Mouse (Mus musculus) c-Kit-positive CD71-negative TER-119-negative erythroid progenitor cells, embryonic 14.5 days (primary cell): ENCODE measurements around the gene Flnc.
A peak's percentile ranks its signal among the peaks of the same experiment; 100 is the strongest.
"Not testable (repeated sequence)": the region's sequence is repeated elsewhere in the genome, so short reads cannot be mapped to it uniquely, and the experiment has no call there.

Source experiments
- DNase-seq: peaks from one replicate; pipeline ENCODE4 v3.0.0-alpha.2; 2013; ENCODE audit warnings: low read depth

The Flnc gene

GRCm38 (mm10) chr6:29433038-29433803 lies at the start of gene Flnc:
Gene Flnc (plus strand): TSS chr6:29433256.
- DNase-seq, result no peak

DNA sequence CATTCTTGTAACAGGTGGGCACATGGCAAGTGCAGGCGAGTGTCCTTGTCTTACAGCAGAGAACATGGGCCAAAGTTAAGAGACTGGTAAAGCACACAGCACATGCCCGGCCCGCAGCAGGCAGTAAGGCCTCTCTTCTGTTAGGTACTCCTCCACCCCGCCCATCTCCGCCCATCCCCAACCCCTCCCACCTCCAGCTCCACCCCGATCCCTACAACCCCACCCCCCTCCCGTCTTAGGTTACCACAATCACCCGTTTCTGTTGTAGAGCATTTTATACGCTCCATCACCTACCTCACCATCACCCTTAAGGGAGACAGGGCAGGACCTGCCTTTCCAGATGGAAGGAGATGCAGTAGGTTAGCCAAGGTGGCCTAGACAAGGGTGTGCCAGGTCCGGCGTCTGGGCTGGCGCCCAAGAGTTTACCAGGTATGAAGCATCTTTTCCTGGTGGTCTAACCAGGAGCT lies 45.0 kb upstream of the Flnc start, which contains the start of gene Opn1sw:
Gene Opn1sw, minus strand, starts transcription at position 417 of the 467 bp plus-strand sequence.
- DNase-seq, result no peak

DNA sequence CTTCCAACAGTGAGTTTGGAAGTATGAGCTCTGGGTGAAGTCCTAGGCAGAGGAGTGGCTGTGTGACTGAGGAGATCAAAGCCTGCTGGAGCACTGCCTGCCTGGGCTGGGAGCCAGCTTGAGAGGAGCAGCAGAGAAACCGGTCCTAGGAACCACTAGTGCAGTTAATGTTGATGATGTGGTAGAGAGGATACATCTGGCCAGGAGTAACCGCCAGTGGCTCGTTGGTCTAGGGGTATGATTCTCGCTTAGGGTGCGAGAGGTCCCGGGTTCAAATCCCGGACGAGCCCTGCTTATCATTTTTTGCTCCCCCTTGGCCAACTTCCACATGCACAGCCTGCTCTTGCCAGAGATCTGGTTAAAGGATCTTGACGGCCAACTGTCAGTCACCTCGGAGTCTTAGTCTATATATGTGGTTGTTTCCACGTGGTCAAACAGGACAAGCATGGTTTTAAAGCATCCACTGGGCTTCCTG lies 44.4 kb upstream of the Flnc start:
- peak; percentile 37 for DNase-seq

GRCm38 (mm10) chr6:29389425-29389824 lies 43.6 kb upstream of the Flnc start:
- no peak for DNase-seq

- not testable (repeated sequence) for DNase-seq
Measured at GRCm38 (mm10) chr6:29390500-29390899, 42.6 kb upstream of the Flnc start.

DNA sequence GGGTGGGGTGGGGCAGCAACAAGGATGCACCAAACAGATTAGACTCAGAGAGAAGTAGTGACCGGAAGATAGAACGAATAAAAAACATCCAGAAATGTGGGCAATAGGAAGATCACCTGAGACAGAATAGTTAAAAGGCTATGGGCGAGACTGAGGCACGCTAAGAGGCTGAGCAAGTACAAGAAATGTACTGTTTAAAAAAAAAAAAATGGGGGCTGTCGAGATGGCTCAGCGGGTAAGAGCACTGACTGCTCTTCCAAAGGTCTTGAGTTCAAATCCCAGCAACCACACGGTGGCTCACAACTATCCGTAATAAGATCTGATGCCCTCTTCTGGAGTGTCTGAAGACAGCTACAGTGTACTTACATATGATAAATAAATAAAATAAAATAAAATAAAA lies 41.8 kb upstream of the Flnc start:
- not testable (repeated sequence) for DNase-seq

DNA sequence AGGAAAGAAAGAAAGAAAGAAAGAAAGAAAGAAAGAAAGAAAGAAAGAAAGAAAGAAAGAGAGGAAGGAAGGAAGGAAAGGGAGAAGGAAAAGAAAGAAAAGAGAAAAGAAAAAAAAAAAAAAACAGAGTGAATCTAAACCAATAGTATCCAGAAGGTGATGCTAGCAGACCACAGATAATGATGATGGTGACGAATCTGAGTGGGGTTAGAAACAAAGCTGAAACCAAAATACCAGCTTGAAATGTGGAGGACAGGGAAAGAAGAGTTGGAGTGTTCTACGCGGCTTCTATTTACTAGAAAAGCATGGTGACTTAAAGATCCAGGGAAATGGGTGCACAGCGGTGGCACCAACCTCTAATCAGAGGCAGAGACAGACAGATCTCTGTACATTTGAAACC lies 41.3 kb upstream of the Flnc start:
- no peak for DNase-seq

GRCm38 (mm10) chr6:29394286-29394685 lies 38.8 kb upstream of the Flnc start:
- DNase-seq, result no peak

DNA sequence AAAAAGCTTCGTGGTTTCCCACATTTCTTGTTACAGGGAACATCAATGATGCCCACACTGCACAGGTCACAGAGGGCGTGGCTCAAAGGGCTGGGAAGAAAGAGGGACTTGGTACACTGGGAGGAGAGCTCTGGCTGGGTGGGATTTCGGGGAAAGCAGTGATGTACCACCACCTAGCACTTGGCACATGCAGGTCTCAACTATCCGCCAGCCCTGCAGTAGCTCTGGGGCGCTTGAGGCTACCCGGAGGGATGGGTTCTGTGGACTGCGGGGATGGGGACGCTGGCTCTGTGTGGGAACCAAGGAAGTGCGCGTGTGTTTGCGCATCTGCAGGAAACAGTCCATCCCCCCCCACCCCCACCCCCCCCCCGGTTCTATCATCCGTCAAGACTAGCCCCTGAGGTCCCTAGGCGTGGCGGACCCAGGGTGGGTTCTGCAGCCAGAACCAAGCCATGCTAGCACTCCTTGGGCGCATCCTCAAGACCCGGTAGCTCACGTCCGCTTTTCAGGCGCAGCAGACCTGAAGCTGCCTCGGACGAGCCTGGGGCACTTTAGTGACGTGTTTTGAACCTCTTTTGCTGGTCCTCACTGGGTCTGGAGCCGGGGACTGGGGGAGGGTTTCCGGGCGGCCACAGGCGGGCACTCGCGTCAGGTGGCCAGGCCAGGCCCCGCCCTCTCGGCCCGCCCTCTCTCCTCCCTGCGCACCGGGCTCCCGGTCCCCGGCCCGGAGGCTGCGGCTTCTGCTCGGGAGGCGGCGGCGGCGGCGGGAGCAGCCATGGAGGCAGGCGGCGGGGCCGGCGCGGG lies 36.9 kb upstream of the Flnc start, which contains the start of gene Ccdc136:
Gene Ccdc136, plus strand, starts transcription at position 400 of the 804 bp plus-strand sequence.
- DNase-seq, result no peak

GRCm38 (mm10) chr6:29396714-29397540 lies 36.1 kb upstream of the Flnc start:
- no peak for DNase-seq

DNA sequence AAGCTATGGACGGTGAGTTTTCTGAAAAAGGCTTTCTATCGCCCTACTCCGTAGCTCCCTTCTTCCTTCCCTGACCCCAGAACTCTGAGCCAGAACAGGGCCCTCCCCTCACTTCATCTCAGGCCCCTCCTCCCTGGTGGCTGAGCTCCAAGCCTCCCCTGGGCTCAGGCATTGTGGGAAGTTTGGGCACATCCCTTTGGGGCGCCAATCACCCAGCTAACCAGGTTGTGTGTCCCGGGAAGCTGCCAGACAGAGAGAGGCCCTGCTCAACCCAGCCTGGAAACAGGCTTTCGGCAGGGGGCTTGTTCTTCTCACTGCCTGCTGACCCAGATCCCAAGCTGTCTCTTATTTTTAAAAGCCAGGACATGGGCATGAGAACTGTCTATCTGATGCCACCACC lies 35.5 kb upstream of the Flnc start:
- DNase-seq, result no peak

DNA sequence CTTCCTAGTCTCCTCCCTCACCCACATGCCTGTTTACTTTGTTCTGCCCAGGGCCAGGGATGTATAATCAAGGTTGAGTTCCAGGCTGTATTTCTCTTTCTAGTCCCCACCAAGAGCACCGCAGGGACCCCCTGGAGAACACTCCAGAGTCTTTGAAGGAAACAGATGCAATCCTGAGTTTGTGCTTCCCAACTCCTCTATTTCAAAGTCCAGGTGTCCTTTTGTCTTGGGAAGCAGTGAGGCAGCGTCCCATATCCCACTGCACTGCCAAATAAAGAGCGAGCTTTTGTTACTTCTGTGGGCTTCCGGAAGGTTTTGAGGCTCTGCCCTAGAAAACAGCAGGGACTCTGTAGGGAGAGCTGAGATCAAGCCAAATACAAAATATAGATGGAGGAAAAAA lies 33.2 kb upstream of the Flnc start:
- DNase-seq, result no peak

GRCm38 (mm10) chr6:29402693-29403342 lies 30.2 kb upstream of the Flnc start:
- DNase-seq, result no peak

DNA sequence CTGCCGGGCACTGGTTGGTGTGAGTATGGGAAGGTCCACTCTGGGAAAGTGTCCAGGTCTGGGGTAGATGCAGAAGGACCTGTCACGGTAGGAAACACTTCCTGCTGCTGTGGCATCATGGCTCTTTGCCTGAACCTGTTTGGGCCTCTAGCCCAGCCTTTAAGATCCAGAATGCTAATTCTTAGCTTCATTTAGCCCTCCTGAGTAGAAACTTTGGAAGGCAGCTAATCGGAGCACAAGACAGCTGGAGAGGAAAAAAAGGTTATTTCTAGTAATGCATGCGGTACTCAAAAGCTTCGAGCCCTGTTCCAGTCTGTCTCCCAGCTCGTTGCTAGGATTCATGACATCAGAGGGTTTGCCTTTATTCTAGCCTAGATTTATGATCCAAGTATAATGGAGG lies 26.6 kb upstream of the Flnc start:
- DNase-seq, result no peak

- DNase-seq, result no peak
Measured at GRCm38 (mm10) chr6:29415446-29415845, 17.6 kb upstream of the Flnc start.

GRCm38 (mm10) chr6:29420596-29420995 lies 12.5 kb upstream of the Flnc start:
- DNase-seq, result no peak

DNA sequence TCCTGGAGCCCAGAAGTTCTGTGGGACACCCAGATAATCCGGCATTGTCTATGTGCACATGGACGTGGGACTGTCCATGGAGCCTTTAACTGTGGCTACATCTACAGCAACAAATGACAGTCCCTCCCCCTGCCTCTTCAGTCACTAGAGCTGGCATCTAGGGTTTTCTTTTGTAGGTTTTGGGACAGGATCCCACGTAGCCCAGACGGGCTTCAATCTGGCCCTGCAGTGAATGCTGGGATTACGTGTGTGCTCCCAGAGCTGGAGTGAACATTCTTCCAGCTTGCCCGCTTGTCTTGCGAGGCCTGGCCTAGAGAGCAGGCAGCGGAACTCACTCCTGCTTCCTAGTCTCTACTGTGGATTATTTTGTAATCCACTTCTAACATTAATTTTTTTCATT lies 7.9 kb upstream of the Flnc start:
- no peak for DNase-seq

- DNase-seq, result no peak
Measured at GRCm38 (mm10) chr6:29426331-29426730, 6.7 kb upstream of the Flnc start.

- no peak for DNase-seq
Measured at GRCm38 (mm10) chr6:29428171-29428570, 4.9 kb upstream of the Flnc start.

DNA sequence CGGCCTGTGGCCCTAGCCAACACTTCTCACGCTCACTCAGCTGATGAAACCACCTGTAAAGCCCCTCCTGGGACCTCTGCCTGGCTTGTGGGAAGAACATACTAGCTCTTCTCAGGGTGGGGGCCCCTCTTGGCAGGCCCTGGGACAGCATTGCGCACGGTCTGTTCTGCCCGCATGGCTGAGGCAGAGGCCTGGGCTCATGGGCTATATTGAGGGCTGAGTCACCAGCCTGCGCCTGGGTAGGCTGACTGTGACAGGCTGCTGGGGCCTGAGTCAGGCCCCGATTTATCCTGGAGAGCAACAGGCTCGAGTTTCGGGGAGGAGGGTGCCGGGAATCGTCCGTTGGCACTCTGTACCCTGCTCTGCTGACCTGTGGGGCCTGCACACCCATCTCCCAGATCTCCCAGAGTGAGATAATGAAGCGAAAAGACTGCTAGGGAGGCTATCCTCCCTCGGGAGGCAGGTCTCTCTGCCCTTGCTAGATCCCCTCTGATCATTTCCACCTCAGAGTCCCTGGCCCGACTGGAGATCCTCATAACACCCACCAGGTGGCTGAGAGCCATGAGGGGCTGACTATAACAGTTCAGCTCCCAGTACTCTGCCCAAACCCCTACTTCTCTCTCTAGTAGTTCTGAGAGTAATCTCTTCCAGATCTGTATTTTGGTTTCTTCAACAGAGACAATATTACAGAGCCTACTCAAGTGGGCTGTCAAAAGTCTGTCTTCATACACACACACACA lies 2.2 kb upstream of the Flnc start:
- DNase-seq, result no peak

- DNase-seq, result no peak
Measured at GRCm38 (mm10) chr6:29431473-29431872, 1.6 kb upstream of the Flnc start.
